Mouse (Mus musculus) spleen, adult 2 months (tissue): ENCODE results near the gene Gar1.

Experiments
- CTCF ChIP-seq: fragments of 200-500 bp; IDR thresholded peaks from 2 replicates; pipeline ENCODE4 v1.5.1; 2011; ENCODE audit warnings: mild to moderate bottlenecking, inconsistent platforms; ENCODE audit not compliant: insufficient read depth, insufficient read length, insufficient replicate concordance; ENCODE audit errors: extremely low read depth
- POLR2A ChIP-seq: fragments of 200-500 bp; IDR thresholded peaks from 2 replicates; pipeline ENCODE4 v1.6.1; 2011; ENCODE audit warnings: low read depth, low read length, inconsistent platforms

DNA sequence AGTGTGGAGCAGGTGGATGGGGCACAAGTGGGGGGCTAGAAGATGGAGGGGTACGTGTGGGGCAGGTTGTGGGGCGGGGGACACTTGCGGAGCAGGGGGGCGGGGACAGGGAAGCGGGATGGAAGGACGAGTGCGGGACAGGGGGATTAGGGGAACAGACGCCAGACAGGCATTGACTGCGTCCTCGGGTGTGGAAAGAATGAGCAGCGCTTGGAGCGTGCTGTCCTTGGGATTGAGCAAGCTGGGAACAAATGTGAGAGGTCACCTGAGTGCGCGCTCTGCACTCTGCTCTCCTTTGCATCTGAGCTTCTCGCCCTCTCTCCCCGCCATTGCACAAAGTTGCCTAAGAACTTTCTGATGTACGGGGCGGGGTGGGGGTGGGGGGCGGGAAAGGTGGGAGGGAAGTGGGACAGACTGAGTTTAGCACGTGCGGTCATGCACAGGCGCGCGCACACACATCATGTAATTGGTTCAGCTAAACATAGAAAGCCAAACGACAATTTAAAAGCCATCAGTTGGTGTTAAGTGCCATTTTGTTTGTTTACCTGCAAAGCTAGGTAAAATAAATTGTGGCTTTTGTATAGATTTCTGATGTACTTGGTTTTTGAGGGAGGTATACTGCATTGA is 48.0 kb upstream of the Gar1 start:
- TF ChIP-seq CTCF (no peak), POLR2A (no peak)
